Mouse (Mus musculus) forebrain, embryonic 14.5 days (tissue): ENCODE measurements around the gene Gm10277. TPM values are rescaled to one million over a fixed set of nuclear protein-coding genes. Genes with fewer than 3 reads are reported as not detected.

Source experiments
- ATAC-seq: fragments of 200-750 bp; cut with Nextera tagmentation; 2 replicates; pipeline ENCODE4 v1.8.0; 2017; ENCODE audit warnings: mild to moderate bottlenecking, moderate library complexity
- DNase-seq: peaks from one replicate; pipeline ENCODE4 v3.0.0-alpha.2; 2015; ENCODE audit warnings: low spot score
- H3K27ac ChIP-seq: fragments of 300-500 bp; sonication (generic); 2 replicates; pipeline ENCODE4 v1.5.1; 2014; ENCODE audit warnings: low read depth, mild to moderate bottlenecking, control low read depth, low read length, moderate library complexity
- H3K27me3 ChIP-seq: fragments of 300-500 bp; sonication (generic); replicated peaks from 2 replicates; pipeline ENCODE4 v1.6.1; 2014; ENCODE audit warnings: low read length, control low read depth, mixed read lengths; ENCODE audit not compliant: control insufficient read depth, insufficient read depth
- H3K36me3 ChIP-seq: fragments of 300-500 bp; sonication (generic); 2 replicates; pipeline ENCODE4 v1.6.1; 2014; ENCODE audit warnings: low read length, control low read depth; ENCODE audit not compliant: control insufficient read depth, insufficient read depth
- H3K4me1 ChIP-seq: fragments of 300-500 bp; sonication (generic); 2 replicates; pipeline ENCODE4 v1.6.1; 2014; ENCODE audit warnings: antibody characterized with exemption, low read length, control low read depth; ENCODE audit not compliant: control insufficient read depth, insufficient read depth
- H3K4me2 ChIP-seq: fragments of 300-500 bp; sonication (generic); 2 replicates; pipeline ENCODE4 v1.6.1; 2014; ENCODE audit warnings: mild to moderate bottlenecking, control low read depth, low read length
- H3K4me3 ChIP-seq: fragments of 300-500 bp; sonication (generic); 2 replicates; pipeline ENCODE4 v1.5.1; 2014; ENCODE audit warnings: low read depth, low read length, control low read depth
- H3K9ac ChIP-seq: fragments of 300-500 bp; sonication (generic); 2 replicates; pipeline ENCODE4 v1.6.1; 2014; ENCODE audit warnings: mild to moderate bottlenecking, low read length, control low read depth, moderate library complexity
- H3K9me3 ChIP-seq: fragments of 300-500 bp; sonication (generic); replicated peaks from 2 replicates; pipeline ENCODE4 v1.6.1; 2016; ENCODE audit warnings: low read length, control low read depth, mixed read lengths; ENCODE audit not compliant: control insufficient read depth
- WGBS: fragments of 180-500 bp; shearing (Covaris S2); extraction: QIAGEN DNeasy Blood & Tissue Kit; methylation state at CpG from one replicate; pipeline ENCODE4 v1.1.7; 2014; 5-methylcytosine and 5-hydroxymethylcytosine counted together
- polyA plus RNA-seq: library from polyadenylated mRNA; unstranded; fragments of >200 nt; fragmentation: Nextera tagmentation; extraction: Ambion mirVana; gene quantifications from 2 replicates; pipeline ENCODE4 v1.2.1, GENCODE M21; 2014

The Gm10277 gene
- polyA plus RNA-seq, 1 experiment from 2014 or later: 0.55 TPM

- Histone ChIP-seq H3K4me1 (peaks cover 5% of the 10 kb centered on the region), H3K27me3 (no peaks in the 10 kb centered on the region), H3K9me3 (no peaks in the 10 kb centered on the region), H3K36me3 (no peaks in the 10 kb centered on the region), H3K4me3 (no peak overlapping the region), H3K27ac (no peak overlapping the region), H3K4me2 (no peak overlapping the region), H3K9ac (no peak overlapping the region)
- no peak for DNase-seq
- no peak for ATAC-seq
- WGBS: 11% methylated on average over 5 of the region's 5 CpGs
These were observed 20.5 kb upstream of the Gm10277 start for GRCm38 (mm10) chr11:77808051-77808465.

- Histone ChIP-seq H3K9me3 (no peaks in the 10 kb centered on the region), H3K9ac (no peak overlapping the region), H3K36me3 (no peaks in the 10 kb centered on the region), H3K4me3 (no peak overlapping the region), H3K27me3 (no peaks in the 10 kb centered on the region), H3K27ac (no peak overlapping the region), H3K4me1 (peaks cover 5% of the 10 kb centered on the region), H3K4me2 (no peak overlapping the region)
- DNase-seq: no peak
- ATAC-seq: no peak
- 84% methylated on average over 6 of the region's 6 CpGs for WGBS
These were observed 19.3 kb upstream of the Gm10277 start for GRCm38 (mm10) chr11:77806855-77807254.

GRCm38 (mm10) chr11:77806218-77806617 lies 18.7 kb upstream of the Gm10277 start:
- Histone ChIP-seq H3K4me1 (peaks cover 5% of the 10 kb centered on the region), H3K4me2 (no peak overlapping the region), H3K4me3 (no peak overlapping the region), H3K27ac (no peak overlapping the region), H3K27me3 (no peaks in the 10 kb centered on the region), H3K36me3 (no peaks in the 10 kb centered on the region), H3K9ac (no peak overlapping the region), H3K9me3 (no peaks in the 10 kb centered on the region)
- WGBS: 20% methylated on average over 2 of the region's 2 CpGs
- ATAC-seq (peak; percentile 54; the same call in 1 of the 2 replicates), DNase-seq (peak; percentile 68)

GRCm38 (mm10) chr11:77802341-77802865 lies 14.9 kb upstream of the Gm10277 start:
- 77% methylated on average over 9 of the region's 9 CpGs for WGBS

GRCm38 (mm10) chr11:77800869-77801701 lies 13.5 kb upstream of the Gm10277 start:
- 0 out of 2 replicates have a peak overlapping the region, but pooled peaks have one; percentile 14 for H3K9ac ChIP-seq
- 0 out of 2 replicates have a peak overlapping the region, but pooled peaks have one; percentile 6 for H3K27ac ChIP-seq
- ATAC-seq (0 out of 2 replicates have a peak, but pooled peaks have one; percentile 37), DNase-seq (no peak)
- no peak overlapping the region for H3K4me2 ChIP-seq
- H3K36me3 ChIP-seq: no peaks in the 10 kb centered on the region
- H3K4me3 ChIP-seq: no peak overlapping the region
- no peaks in the 10 kb centered on the region for H3K4me1 ChIP-seq
- 34% methylated on average over 15 of the region's 15 CpGs for WGBS
- H3K27me3 ChIP-seq: no peaks in the 10 kb centered on the region
- no peaks in the 10 kb centered on the region for H3K9me3 ChIP-seq

More at GRCm38 (mm10) chr11:77802341-77802865, 14.9 kb upstream of the Gm10277 start:
- Histone ChIP-seq H3K27me3 (no peaks in the 10 kb centered on the region), H3K4me1 (no peaks in the 10 kb centered on the region), H3K36me3 (no peaks in the 10 kb centered on the region), H3K4me3 (no peak overlapping the region), H3K9me3 (no peaks in the 10 kb centered on the region), H3K9ac (no peak overlapping the region), H3K27ac (no peak overlapping the region), H3K4me2 (no peak overlapping the region)
- no peak for DNase-seq
- ATAC-seq: no peak

- H3K4me2 ChIP-seq: no peak overlapping the region
- 77% methylated on average over 9 of the region's 9 CpGs for WGBS
- no peak for ATAC-seq
These were observed 12.9 kb upstream of the Gm10277 start for GRCm38 (mm10) chr11:77800491-77800868.

GRCm38 (mm10) chr11:77795216-77795615 lies 7.7 kb upstream of the Gm10277 start:
- H3K36me3 ChIP-seq: no peaks in the 10 kb centered on the region
- H3K27me3 ChIP-seq: no peaks in the 10 kb centered on the region
- peaks cover 29% of the 10 kb centered on the region for H3K4me1 ChIP-seq
- H3K9me3 ChIP-seq: no peaks in the 10 kb centered on the region
- 81% methylated on average over 5 of the region's 5 CpGs for WGBS
- ATAC-seq: no peak
- no peak overlapping the region for H3K27ac ChIP-seq
- DNase-seq: no peak
- H3K9ac ChIP-seq: no peak overlapping the region
- H3K4me2 ChIP-seq: no peak overlapping the region
- H3K4me3 ChIP-seq: no peak overlapping the region

More at GRCm38 (mm10) chr11:77800491-77800868, 12.9 kb upstream of the Gm10277 start:
- Histone ChIP-seq H3K4me1 (no peaks in the 10 kb centered on the region), H3K27ac (no peak overlapping the region), H3K9ac (no peak overlapping the region), H3K36me3 (no peaks in the 10 kb centered on the region), H3K27me3 (no peaks in the 10 kb centered on the region), H3K4me3 (no peak overlapping the region), H3K9me3 (no peaks in the 10 kb centered on the region)
- DNase-seq: no peak

- H3K27ac ChIP-seq: no peak overlapping the region; the same call in 1 of the 2 replicates
- H3K9ac ChIP-seq: peak overlapping the region; percentile 51
- H3K4me1 ChIP-seq: peaks cover 30% of the 10 kb centered on the region
- DNase-seq (peak; percentile 98), ATAC-seq (peak; percentile 87)
- no peaks in the 10 kb centered on the region for H3K9me3 ChIP-seq
- H3K36me3 ChIP-seq: no peaks in the 10 kb centered on the region
- H3K4me2 ChIP-seq: peak overlapping the region; percentile 59
- H3K4me3 ChIP-seq: peak overlapping the region; percentile 25
- no peaks in the 10 kb centered on the region for H3K27me3 ChIP-seq
- WGBS: 6% methylated on average over 19 of the region's 19 CpGs
These were observed 5.8 kb upstream of the Gm10277 start for GRCm38 (mm10) chr11:77793238-77793930.
